Mouse (Mus musculus) G1E (cell line): ENCODE data around the gene Tmem30b. TPM values are rescaled to one million over a fixed set of nuclear protein-coding genes. Genes with fewer than 3 reads are reported as not detected.
A peak's percentile ranks its signal among the peaks of the same experiment; 100 is the strongest.

Experiments
- ATAC-seq: 2 replicates; pipeline ENCODE4 v1.8.0; 2016; ENCODE audit warnings: mild to moderate bottlenecking; ENCODE audit not compliant: insufficient number of reproducible peaks, poor library complexity, low FRiP score, severe bottlenecking; ENCODE audit errors: extremely low read depth
- DNase-seq: peaks from one replicate; pipeline ENCODE4 v3.0.0; 2012; ENCODE audit warnings: low spot score
- H3K27me3 ChIP-seq: 2 replicates; pipeline ENCODE4 v1.6.1; 2012; ENCODE audit warnings: mild to moderate bottlenecking, low read length, inconsistent platforms; ENCODE audit not compliant: insufficient read depth
- H3K36me3 ChIP-seq: replicated peaks from 2 replicates; pipeline ENCODE3; 2012; ENCODE audit warnings: mild to moderate bottlenecking, inconsistent platforms
- H3K4me1 ChIP-seq: 2 replicates; pipeline ENCODE4 v1.6.1; 2012; ENCODE audit warnings: low read depth, low read length, inconsistent platforms, mixed read lengths; ENCODE audit not compliant: insufficient read depth
- H3K4me3 ChIP-seq: 2 replicates; pipeline ENCODE4 v1.5.1; 2012; ENCODE audit warnings: low read depth, mild to moderate bottlenecking, inconsistent platforms, low read length, moderate library complexity, mixed read lengths
- H3K9me3 ChIP-seq: replicated peaks from 2 replicates; pipeline ENCODE4 v1.6.1; 2012; ENCODE audit warnings: inconsistent platforms
- CTCF ChIP-seq: IDR thresholded peaks from 2 replicates; pipeline ENCODE4 v1.5.1; 2012; ENCODE audit warnings: low read depth, low read length, inconsistent platforms, mixed read lengths
- GATA1 ChIP-seq: IDR thresholded peaks from 2 replicates; pipeline ENCODE4 v1.6.1; 2012; ENCODE audit warnings: borderline replicate concordance, low read length, inconsistent platforms, mixed read lengths
- GATA2 ChIP-seq: IDR thresholded peaks from 2 replicates; pipeline ENCODE4 v1.6.1; 2012; ENCODE audit warnings: low read depth, low read length, inconsistent platforms, borderline replicate concordance
- POLR2AphosphoS5 ChIP-seq: IDR thresholded peaks from 2 replicates; pipeline ENCODE4 v1.6.1; 2012; ENCODE audit warnings: low read depth, low read length, inconsistent platforms; ENCODE audit not compliant: insufficient replicate concordance
- TAL1 ChIP-seq: conservative IDR thresholded peaks from 2 replicates; pipeline ENCODE4 v1.6.1; 2012; ENCODE audit warnings: low read depth, low read length, inconsistent platforms, mixed read lengths
- polyA plus RNA-seq: library from polyadenylated mRNA; stranded (reverse); fragments of >175 nt; gene quantifications from 2 replicates; pipeline ENCODE4 v1.2.3, GENCODE M21; 2012
- total RNA-seq, 2 experiments: library from RNA; stranded (forward) in 1 of 2; stranded (reverse) in 1 of 2; fragments of 200-1000 nt in 1 of 2; fragments of >200 nt in 1 of 2; fragmentation: Nextera tagmentation in 1 of 2; gene quantifications; 2 replicates each; pipeline ENCODE4 v1.2.3; 2014 to 2017

The Tmem30b gene
- total and polyA plus RNA-seq, 3 experiments = 0.22 TPM; not detected in 2

GRCm38 (mm10) chr12:73560091-73560490 is 13.9 kb upstream of the Tmem30b start:
- H3K36me3 ChIP-seq = no peaks in the 10 kb centered on the region
- H3K27me3 ChIP-seq = no peaks in the 10 kb centered on the region; the same call in 1 of the 2 replicates
- TF ChIP-seq GATA2 (no peak), TAL1 (no peak), CTCF (no peak), GATA1 (no peak), POLR2AphosphoS5 (no peak)
- ATAC-seq (no peak), DNase-seq (no peak)
- no peaks in the 10 kb centered on the region for H3K4me1 ChIP-seq
- no peak overlapping the region for H3K4me3 ChIP-seq
- H3K9me3 ChIP-seq = no peaks in the 10 kb centered on the region

- H3K4me1 ChIP-seq = no peaks in the 10 kb centered on the region
- ATAC-seq = no peak
- no peak for TF ChIP-seq GATA1
- no peak for TF ChIP-seq TAL1
- no peak for TF ChIP-seq GATA2
- no peak for TF ChIP-seq POLR2AphosphoS5
- TF ChIP-seq CTCF = no peak
- H3K9me3 ChIP-seq = no peaks in the 10 kb centered on the region
- H3K36me3 ChIP-seq = no peaks in the 10 kb centered on the region
- DNase-seq = no peak
- H3K27me3 ChIP-seq = no peaks in the 10 kb centered on the region; the same call in 1 of the 2 replicates
- no peak overlapping the region for H3K4me3 ChIP-seq
These were observed 12.5 kb upstream of the Tmem30b start for GRCm38 (mm10) chr12:73558525-73559195.

DNA sequence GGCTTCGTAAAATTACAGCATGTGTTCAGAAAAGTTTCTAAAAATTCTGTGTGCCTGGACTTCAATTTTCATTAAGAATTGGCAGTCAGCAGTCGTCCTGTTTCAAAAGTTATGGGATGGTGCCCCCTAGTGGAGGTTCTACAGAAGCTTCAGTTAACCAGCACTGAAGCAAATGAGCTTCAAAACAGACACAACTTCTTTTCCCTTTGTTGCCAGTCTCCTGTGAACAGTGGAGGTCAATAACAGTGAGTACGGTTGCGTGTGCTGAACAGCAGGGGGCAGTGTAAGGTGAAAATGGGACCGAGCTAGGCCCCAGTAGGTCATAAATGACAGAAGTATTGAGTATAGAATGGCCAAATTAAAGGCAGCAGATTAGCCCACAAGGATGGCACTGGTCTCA is 8.0 kb upstream of the Tmem30b start:
- peak; percentile 54 for ATAC-seq
- H3K4me3 ChIP-seq = no peak overlapping the region
- H3K27me3 ChIP-seq = no peaks in the 10 kb centered on the region; the same call in 1 of the 2 replicates
- H3K9me3 ChIP-seq = no peaks in the 10 kb centered on the region
- TF ChIP-seq GATA2 (no peak), CTCF (peak; percentile 69)
- H3K36me3 ChIP-seq = no peaks in the 10 kb centered on the region
- no peaks in the 10 kb centered on the region for H3K4me1 ChIP-seq
- DNase-seq = peak; percentile 14

DNA sequence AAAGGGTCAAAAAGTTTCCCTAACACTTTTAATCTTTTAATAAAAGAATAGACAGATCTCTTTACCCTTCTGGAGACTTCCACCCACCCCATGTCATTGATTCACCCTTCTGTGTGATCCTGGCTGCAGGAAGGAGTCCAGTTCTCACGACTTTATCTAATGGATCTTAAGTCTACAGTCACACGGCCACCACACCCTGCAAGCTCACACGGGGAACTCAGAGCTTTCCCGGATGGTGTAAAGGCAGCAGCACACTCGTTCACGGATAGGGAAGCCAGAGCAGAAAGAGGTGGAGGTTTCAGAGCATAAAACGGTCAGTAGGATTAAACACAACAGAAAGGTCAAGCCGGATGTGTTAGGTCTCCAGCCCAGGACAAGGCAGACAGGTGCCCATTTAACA is 2.1 kb upstream of the Tmem30b start:
- no peaks in the 10 kb centered on the region for H3K4me1 ChIP-seq
- no peak for DNase-seq
- no peak for TF ChIP-seq GATA2
- no peak for TF ChIP-seq TAL1
- TF ChIP-seq GATA1 = no peak
- TF ChIP-seq POLR2AphosphoS5 = no peak
- no peak for TF ChIP-seq CTCF
- H3K27me3 ChIP-seq = no peaks in the 10 kb centered on the region; the same call in 1 of the 2 replicates
- no peak overlapping the region for H3K4me3 ChIP-seq
- no peaks in the 10 kb centered on the region for H3K36me3 ChIP-seq
- H3K9me3 ChIP-seq = peaks cover 19% of the 10 kb centered on the region
- no peak for ATAC-seq

- DNase-seq (no peak), ATAC-seq (no peak)
- Histone ChIP-seq H3K27me3 (no peaks in the 10 kb centered on the region; the same call in 1 of the 2 replicates), H3K9me3 (peaks cover 19% of the 10 kb centered on the region), H3K4me1 (no peaks in the 10 kb centered on the region), H3K4me3 (no peak overlapping the region), H3K36me3 (no peaks in the 10 kb centered on the region)
- TF ChIP-seq TAL1 (no peak), POLR2AphosphoS5 (no peak), GATA1 (no peak), CTCF (no peak), GATA2 (no peak)
These were observed 1.5 kb upstream of the Tmem30b start for GRCm38 (mm10) chr12:73547646-73548045.

- DNase-seq = no peak
- no peaks in the 10 kb centered on the region for H3K4me1 ChIP-seq
- no peak for ATAC-seq
- H3K36me3 ChIP-seq = no peaks in the 10 kb centered on the region
- peak overlapping the region; percentile 34; the same call in 1 of the 2 replicates for H3K4me3 ChIP-seq
- no peaks in the 10 kb centered on the region; the same call in 1 of the 2 replicates for H3K27me3 ChIP-seq
- peaks cover 19% of the 10 kb centered on the region for H3K9me3 ChIP-seq
- TF ChIP-seq GATA1 (no peak), CTCF (no peak), POLR2AphosphoS5 (no peak), GATA2 (no peak), TAL1 (no peak)
These were observed 513 bp downstream of the Tmem30b start for GRCm38 (mm10) chr12:73545672-73546085.
